Mouse (Mus musculus): ENCODE data around the gene Atm. TPM values are rescaled to one million over a fixed set of nuclear protein-coding genes. Genes with fewer than 3 reads are reported as not detected.

Atm gene
- polyA plus RNA-seq, 1 experiment from 2014 or later: 18.0 TPM

- no peaks in the 10 kb centered on the region for H3K9me3 ChIP-seq (ENCODE audit: control insufficient read depth, low read length)
- ATAC-seq (ENCODE audit: low FRiP score): no peak
- H3K27ac ChIP-seq (ENCODE audit: low read depth, low read length): no peak overlapping the region
- no peaks in the 10 kb centered on the region for H3K36me3 ChIP-seq (ENCODE audit: control insufficient read depth, insufficient read depth, low read length)
- peaks cover 6% of the 10 kb centered on the region; the same call in 1 of the 2 replicates for H3K4me1 ChIP-seq (ENCODE audit: control insufficient read depth, insufficient read depth, low read length)
- peak; percentile 47 for DNase-seq (ENCODE audit: low spot score, missing footprints)
- H3K27me3 ChIP-seq (ENCODE audit: control insufficient read depth, insufficient read depth, low read length): no peaks in the 10 kb centered on the region
- H3K4me3 ChIP-seq (ENCODE audit: low read depth, low read length): no peak overlapping the region
- no peak overlapping the region for H3K4me2 ChIP-seq
- WGBS: 90% methylated on average over 8 of the region's 8 CpGs
- H3K9ac ChIP-seq (ENCODE audit: low read length): no peak overlapping the region
Observed at GRCm38 (mm10) chr9:53401146-53401545, 135.4 kb downstream of the Atm start.

GRCm38 (mm10) chr9:53400696-53401095 is 135.8 kb downstream of the Atm start:
- Histone ChIP-seq H3K27me3 (ENCODE audit: control insufficient read depth, insufficient read depth, low read length) (no peaks in the 10 kb centered on the region), H3K9me3 (ENCODE audit: control insufficient read depth, low read length) (no peaks in the 10 kb centered on the region), H3K4me1 (ENCODE audit: control insufficient read depth, insufficient read depth, low read length) (peaks cover 6% of the 10 kb centered on the region; the same call in 1 of the 2 replicates), H3K36me3 (ENCODE audit: control insufficient read depth, insufficient read depth, low read length) (no peaks in the 10 kb centered on the region), H3K4me3 (ENCODE audit: low read depth, low read length) (no peak overlapping the region), H3K27ac (ENCODE audit: low read depth, low read length) (no peak overlapping the region), H3K4me2 (no peak overlapping the region), H3K9ac (ENCODE audit: low read length) (no peak overlapping the region)
- 90% methylated on average over 4 of the region's 4 CpGs for WGBS
- DNase-seq (ENCODE audit: low spot score, missing footprints) (peak; percentile 41), ATAC-seq (ENCODE audit: low FRiP score) (no peak)

- no peaks in the 10 kb centered on the region for H3K36me3 ChIP-seq (ENCODE audit: control insufficient read depth, insufficient read depth, low read length)
- H3K4me2 ChIP-seq: no peak overlapping the region
- no peaks in the 10 kb centered on the region for H3K9me3 ChIP-seq (ENCODE audit: control insufficient read depth, low read length)
- ATAC-seq (ENCODE audit: low FRiP score): no peak
- no peak overlapping the region for H3K27ac ChIP-seq (ENCODE audit: low read depth, low read length)
- no peak overlapping the region for H3K9ac ChIP-seq (ENCODE audit: low read length)
- H3K4me3 ChIP-seq (ENCODE audit: low read depth, low read length): no peak overlapping the region
- peak; percentile 51 for DNase-seq (ENCODE audit: low spot score, missing footprints)
- H3K27me3 ChIP-seq (ENCODE audit: control insufficient read depth, insufficient read depth, low read length): no peaks in the 10 kb centered on the region
- H3K4me1 ChIP-seq (ENCODE audit: control insufficient read depth, insufficient read depth, low read length): no peaks in the 10 kb centered on the region; the same call in 1 of the 2 replicates
- 94% methylated on average over 8 of the region's 8 CpGs for WGBS
Observed at GRCm38 (mm10) chr9:53399537-53399936, 137.0 kb downstream of the Atm start.

- Histone ChIP-seq H3K4me3 (ENCODE audit: low read depth, low read length) (no peak overlapping the region), H3K4me1 (ENCODE audit: control insufficient read depth, insufficient read depth, low read length) (no peaks in the 10 kb centered on the region), H3K27me3 (ENCODE audit: control insufficient read depth, insufficient read depth, low read length) (no peaks in the 10 kb centered on the region), H3K36me3 (ENCODE audit: control insufficient read depth, insufficient read depth, low read length) (no peaks in the 10 kb centered on the region), H3K9me3 (ENCODE audit: control insufficient read depth, low read length) (no peaks in the 10 kb centered on the region), H3K4me2 (no peak overlapping the region), H3K9ac (ENCODE audit: low read length) (no peak overlapping the region), H3K27ac (ENCODE audit: low read depth, low read length) (no peak overlapping the region)
- no peak; the same call in 1 of the 2 replicates for ATAC-seq (ENCODE audit: low FRiP score)
- WGBS: 7% methylated on average over 5 of the region's 5 CpGs
- peak; percentile 92 for DNase-seq (ENCODE audit: low spot score, missing footprints)
Observed at GRCm38 (mm10) chr9:53398388-53398700, 138.2 kb downstream of the Atm start.

GRCm38 (mm10) chr9:53397685-53398387 is 138.7 kb downstream of the Atm start:
- WGBS: 81% methylated on average over 13 of the region's 13 CpGs
- no peak overlapping the region for H3K27ac ChIP-seq (ENCODE audit: low read depth, low read length)
- ATAC-seq (ENCODE audit: low FRiP score): no peak

GRCm38 (mm10) chr9:53390136-53390535 is 146.4 kb downstream of the Atm start:
- DNase-seq (ENCODE audit: low spot score, missing footprints) (no peak), ATAC-seq (ENCODE audit: low FRiP score) (no peak)
- Histone ChIP-seq H3K9me3 (ENCODE audit: control insufficient read depth, low read length) (no peaks in the 10 kb centered on the region), H3K27ac (ENCODE audit: low read depth, low read length) (no peak overlapping the region), H3K9ac (ENCODE audit: low read length) (no peak overlapping the region), H3K4me2 (no peak overlapping the region), H3K36me3 (ENCODE audit: control insufficient read depth, insufficient read depth, low read length) (no peaks in the 10 kb centered on the region), H3K27me3 (ENCODE audit: control insufficient read depth, insufficient read depth, low read length) (no peaks in the 10 kb centered on the region), H3K4me3 (ENCODE audit: low read depth, low read length) (no peak overlapping the region), H3K4me1 (ENCODE audit: control insufficient read depth, insufficient read depth, low read length) (no peaks in the 10 kb centered on the region)
- WGBS: 81% methylated on average over 7 of the region's 7 CpGs

More at GRCm38 (mm10) chr9:53397685-53398387, 138.7 kb downstream of the Atm start:
- no peaks in the 10 kb centered on the region for H3K4me1 ChIP-seq (ENCODE audit: control insufficient read depth, insufficient read depth, low read length)
- no peak overlapping the region for H3K4me2 ChIP-seq
- no peak overlapping the region for H3K4me3 ChIP-seq (ENCODE audit: low read depth, low read length)
- no peaks in the 10 kb centered on the region for H3K27me3 ChIP-seq (ENCODE audit: control insufficient read depth, insufficient read depth, low read length)
- DNase-seq (ENCODE audit: low spot score, missing footprints): no peak
- H3K9ac ChIP-seq (ENCODE audit: low read length): no peak overlapping the region
- H3K36me3 ChIP-seq (ENCODE audit: control insufficient read depth, insufficient read depth, low read length): no peaks in the 10 kb centered on the region
- no peaks in the 10 kb centered on the region for H3K9me3 ChIP-seq (ENCODE audit: control insufficient read depth, low read length)

Small RNA genes within 50 kb of the gene (microRNA-seq; reads per million reads assigned to microRNA genes)
- gene Mir130c: not detected

Other genes with a start within 250 kb of the Atm start
- 0.70 TPM in 2 replicates for gene Exph5, start 235.1 kb downstream of the Atm start, polyA plus RNA-seq (2014; fragmentation: Nextera tagmentation; extraction: Ambion mirVana)
- 11.0 and 12.9 TPM in 2 replicates for gene Kdelc2, start 152.7 kb downstream of the Atm start, polyA plus RNA-seq (2014; fragmentation: Nextera tagmentation; extraction: Ambion mirVana)
- 0.30 and 0.34 TPM in 2 replicates for gene 4930550C14Rik, start 134.4 kb downstream of the Atm start, polyA plus RNA-seq (2014; fragmentation: Nextera tagmentation; extraction: Ambion mirVana)
- 22.2 and 25.4 TPM in 2 replicates for gene Npat, start 307 bp upstream of the Atm start, polyA plus RNA-seq (2014; fragmentation: Nextera tagmentation; extraction: Ambion mirVana)
- gene Acat1, start 73.6 kb upstream of the Atm start, polyA plus RNA-seq (2014; fragmentation: Nextera tagmentation; extraction: Ambion mirVana): 52.7 and 53.2 TPM in 2 replicates
- 41.6 and 47.4 TPM in 2 replicates for gene Cul5, start 133.3 kb upstream of the Atm start, polyA plus RNA-seq (2014; fragmentation: Nextera tagmentation; extraction: Ambion mirVana)
- 4.6 and 6.2 TPM in 2 replicates for gene Rab39, start 169.5 kb upstream of the Atm start, polyA plus RNA-seq (2014; fragmentation: Nextera tagmentation; extraction: Ambion mirVana)
- 2.3 and 2.4 TPM in 2 replicates for gene Slc35f2, start 234.8 kb upstream of the Atm start, polyA plus RNA-seq (2014; fragmentation: Nextera tagmentation; extraction: Ambion mirVana)